Mouse (Mus musculus) fibroblast of lung, adult 2 months (primary cell): ENCODE data around the gene Lipo4.
"Not testable (repeated sequence)": the region's sequence is repeated elsewhere in the genome, so short reads cannot be mapped to it uniquely, and the experiment has no call there.

ENCODE experiments used
- DNase-seq: peaks from one replicate; pipeline ENCODE4 v3.0.0-alpha.2; 2011; ENCODE audit warnings: low read depth

Gene Lipo4

GRCm38 (mm10) chr19:33517680-33518079 is at the start of gene Lipo4:
Lipo4 (minus strand) TSS chr19:33517780.
- no peak for DNase-seq

GRCm38 (mm10) chr19:33456426-33456825 is 61.2 kb downstream of the Lipo4 start:
- not testable (repeated sequence) for DNase-seq

GRCm38 (mm10) chr19:33453725-33454124 is 63.9 kb downstream of the Lipo4 start:
- no peak for DNase-seq
